Mouse (Mus musculus) spleen, adult 18-20 months (tissue): Measurements from ENCODE around the gene Abhd16a.

ENCODE experiments used
- DNase-seq, 2 experiments: peaks; one replicate each; pipeline ENCODE4 v3.0.0; 2022; ENCODE audit warnings: mixed read lengths in 2 of 2

Abhd16a gene

GRCm38 (mm10) chr17:35088825-35089644 lies at the start of gene Abhd16a:
Gene Abhd16a, plus strand, starts transcription at chr17:35089263.
- DNase-seq: peak; percentile 88 to 92

GRCm38 (mm10) chr17:35043794-35044193 lies 45.3 kb upstream of the Abhd16a start:
- DNase-seq: no peak

- DNase-seq: no peak
These were observed 43.9 kb upstream of the Abhd16a start for GRCm38 (mm10) chr17:35044904-35045806.

GRCm38 (mm10) chr17:35045807-35046680 lies 43.0 kb upstream of the Abhd16a start:
- DNase-seq: peak in 1 of 2 experiments; percentile 32

- peak; percentile 96 for DNase-seq
These were observed 42.2 kb upstream of the Abhd16a start, which contains the start of gene Msh5 for GRCm38 (mm10) chr17:35046681-35047455. Gene Msh5, minus strand, starts transcription at chr17:35046745.

- no peak for DNase-seq
These were observed 41.4 kb upstream of the Abhd16a start for GRCm38 (mm10) chr17:35047688-35048087.

GRCm38 (mm10) chr17:35048149-35048931 lies 40.7 kb upstream of the Abhd16a start:
- DNase-seq: no peak

GRCm38 (mm10) chr17:35048932-35049440 lies 40.1 kb upstream of the Abhd16a start:
- DNase-seq: no peak

GRCm38 (mm10) chr17:35049561-35050016 lies 39.5 kb upstream of the Abhd16a start, which contains the start of gene Clic1:
Gene Clic1, plus strand, starts transcription at chr17:35049966.
- peak in 1 of 2 experiments; percentile 54 for DNase-seq

GRCm38 (mm10) chr17:35050126-35050750 lies 38.8 kb upstream of the Abhd16a start:
- DNase-seq: peak; percentile 75 to 83

- DNase-seq: peak; percentile 67 to 72
These were observed 37.6 kb upstream of the Abhd16a start for GRCm38 (mm10) chr17:35051156-35052086.

- no peak for DNase-seq
These were observed 36.7 kb upstream of the Abhd16a start for GRCm38 (mm10) chr17:35052271-35052798.

GRCm38 (mm10) chr17:35055691-35056495 lies 33.2 kb upstream of the Abhd16a start:
- no peak for DNase-seq

GRCm38 (mm10) chr17:35057090-35057489 lies 32.0 kb upstream of the Abhd16a start:
- DNase-seq: no peak

- DNase-seq: no peak
These were observed 30.7 kb upstream of the Abhd16a start for GRCm38 (mm10) chr17:35058316-35058715.

GRCm38 (mm10) chr17:35058911-35059892 lies 29.9 kb upstream of the Abhd16a start, which contains the start of gene Ddah2:
Gene Ddah2, plus strand, starts transcription at chr17:35059035.
- DNase-seq: peak; percentile 76 to 90
